Mouse (Mus musculus): ENCODE results near the gene Pgghg. TPM values are rescaled to one million over a fixed set of nuclear protein-coding genes. Genes with fewer than 3 reads are reported as not detected.

Pgghg gene
- polyA plus RNA-seq (2012; ENCODE audit: insufficient read depth, low replicate concordance) = 6.6 and 7.4 TPM in 2 replicates

GRCm38 (mm10) chr7:140941222-140942051 is at the start of gene Pgghg:
TSS of gene Pgghg (plus strand) at chr7:140941391.
- H3K27me3 ChIP-seq (replicated peaks) = no peaks in the 10 kb centered on the region
- TF ChIP-seq GATA1 (IDR thresholded peaks at IDR 0.05; ENCODE audit: borderline replicate concordance, low read length) (no peak), FLI1 (IDR thresholded peaks at IDR 0.05; ENCODE audit: low read length) (no peak)
- peaks cover 77% of the 10 kb centered on the region for H3K4me1 ChIP-seq
- peak within 1 kb of the TSS; percentile 93 for H3K4me3 ChIP-seq (replicated peaks)
- H3K9me3 ChIP-seq = no peaks in the 10 kb centered on the region
- peaks cover 38% of the 10 kb centered on the region for H3K36me3 ChIP-seq (replicated peaks; ENCODE audit: low read length)

DNA sequence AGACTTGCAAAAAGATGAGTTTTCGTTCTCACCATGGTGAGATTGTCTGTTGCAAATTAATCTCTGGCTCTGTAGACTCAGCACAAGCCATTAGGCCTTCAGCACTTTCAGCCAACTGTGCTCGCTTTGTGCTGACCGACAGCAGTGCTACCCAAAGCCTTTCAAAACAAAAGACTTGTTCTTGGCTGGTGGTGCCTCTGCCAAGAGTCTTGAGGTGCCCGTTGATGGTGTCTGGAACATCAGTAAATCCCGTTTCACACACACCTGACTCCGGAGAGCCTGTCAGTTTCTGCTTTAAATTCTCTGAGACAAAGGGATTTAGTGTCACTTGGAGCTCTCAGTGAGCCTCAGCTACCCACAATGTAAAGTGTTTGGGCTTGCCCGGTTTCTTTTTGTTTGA is 47.2 kb upstream of the Pgghg start:
- Histone ChIP-seq H3K27me3 (replicated peaks) (no peaks in the 10 kb centered on the region), H3K36me3 (replicated peaks; ENCODE audit: low read length) (peaks cover 81% of the 10 kb centered on the region), H3K4me3 (replicated peaks) (no peak overlapping the region), H3K4me1 (peaks cover 9% of the 10 kb centered on the region; the same call in 1 of the 2 replicates), H3K9me3 (no peaks in the 10 kb centered on the region)
- TF ChIP-seq GATA1 (IDR thresholded peaks at IDR 0.05; ENCODE audit: borderline replicate concordance, low read length) (no peak), FLI1 (IDR thresholded peaks at IDR 0.05; ENCODE audit: low read length) (no peak)

DNA sequence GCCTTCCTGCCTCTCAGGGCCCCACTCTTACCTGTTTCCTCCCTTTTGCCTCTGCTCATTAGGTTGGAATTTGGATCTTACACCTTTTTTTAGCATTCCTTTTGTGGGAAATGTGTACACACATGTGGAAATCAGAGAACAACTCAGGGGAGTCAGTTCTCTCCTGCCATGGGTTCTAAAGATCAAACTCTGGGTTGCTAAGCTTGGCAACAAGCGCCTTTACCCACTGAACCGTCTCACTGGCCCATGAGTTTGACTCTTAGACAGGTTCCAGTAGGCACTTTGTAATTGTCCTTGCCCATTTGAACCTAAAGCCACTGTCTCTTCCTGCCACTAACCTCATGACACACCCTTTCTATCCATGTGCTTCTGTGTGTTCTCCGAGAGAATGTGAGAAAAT is 46.6 kb upstream of the Pgghg start:
- H3K9me3 ChIP-seq = no peaks in the 10 kb centered on the region
- H3K4me3 ChIP-seq (replicated peaks) = no peak overlapping the region
- no peaks in the 10 kb centered on the region for H3K27me3 ChIP-seq (replicated peaks)
- H3K36me3 ChIP-seq (replicated peaks; ENCODE audit: low read length) = peaks cover 81% of the 10 kb centered on the region
- TF ChIP-seq GATA1 (IDR thresholded peaks at IDR 0.05; ENCODE audit: borderline replicate concordance, low read length) (no peak), FLI1 (IDR thresholded peaks at IDR 0.05; ENCODE audit: low read length) (no peak)
- peaks cover 9% of the 10 kb centered on the region; the same call in 1 of the 2 replicates for H3K4me1 ChIP-seq

GRCm38 (mm10) chr7:140897863-140898262 is 43.3 kb upstream of the Pgghg start:
- no peak for TF ChIP-seq GATA1 (IDR thresholded peaks at IDR 0.05; ENCODE audit: borderline replicate concordance, low read length)
- TF ChIP-seq FLI1 (IDR thresholded peaks at IDR 0.05; ENCODE audit: low read length) = no peak
- H3K27me3 ChIP-seq (replicated peaks) = no peaks in the 10 kb centered on the region
- H3K36me3 ChIP-seq (replicated peaks; ENCODE audit: low read length) = peaks cover 81% of the 10 kb centered on the region
- no peaks in the 10 kb centered on the region for H3K9me3 ChIP-seq
- no peak overlapping the region for H3K4me3 ChIP-seq (replicated peaks)
- peaks cover 16% of the 10 kb centered on the region; the same call in 1 of the 2 replicates for H3K4me1 ChIP-seq

DNA sequence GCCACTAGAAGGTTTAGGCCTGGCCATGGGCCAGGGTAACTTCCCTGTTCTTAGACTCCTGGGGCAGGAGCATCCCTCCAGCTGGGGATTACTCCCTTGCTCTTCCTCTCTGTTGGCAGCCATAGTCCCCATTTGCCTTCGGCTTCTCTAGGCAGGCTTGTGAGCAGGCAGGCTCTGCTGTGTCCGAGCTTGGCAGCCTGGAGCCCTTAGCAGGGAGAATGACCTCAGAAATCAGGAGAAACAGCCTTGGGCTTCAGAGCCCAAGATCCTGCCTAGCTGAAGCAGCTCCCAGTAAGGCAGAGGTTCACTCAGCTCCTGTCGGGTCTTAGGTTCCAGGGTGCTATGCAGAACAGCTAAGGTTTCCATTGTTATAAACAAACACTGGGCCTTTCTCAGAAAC is 42.1 kb upstream of the Pgghg start:
- Histone ChIP-seq H3K4me3 (replicated peaks) (no peak overlapping the region), H3K9me3 (no peaks in the 10 kb centered on the region), H3K27me3 (replicated peaks) (no peaks in the 10 kb centered on the region), H3K4me1 (peaks cover 26% of the 10 kb centered on the region), H3K36me3 (replicated peaks; ENCODE audit: low read length) (peaks cover 69% of the 10 kb centered on the region)
- no peak for TF ChIP-seq FLI1 (IDR thresholded peaks at IDR 0.05; ENCODE audit: low read length)
- TF ChIP-seq GATA1 (IDR thresholded peaks at IDR 0.05; ENCODE audit: borderline replicate concordance, low read length) = no peak

DNA sequence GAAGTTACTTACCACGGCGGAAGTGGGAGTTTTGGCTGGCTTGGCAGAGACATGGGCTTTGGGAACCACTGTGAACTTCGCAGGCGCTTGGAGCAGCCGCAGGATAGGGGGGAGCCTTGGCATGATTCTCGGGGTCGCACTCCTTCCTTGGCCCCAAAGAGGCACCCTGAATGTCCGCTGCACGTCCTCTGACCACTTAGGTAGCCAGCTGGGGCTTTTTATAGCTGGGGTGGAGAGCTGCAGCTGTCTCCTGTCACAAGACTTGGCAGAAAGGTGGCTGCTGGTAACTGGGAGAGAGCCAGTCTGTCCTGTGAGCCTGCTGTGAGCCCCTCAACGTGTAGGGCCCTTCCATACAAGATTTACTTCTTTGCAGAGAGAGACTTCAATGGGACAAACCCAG is 41.0 kb upstream of the Pgghg start, which contains the start of gene Cox8b:
Gene Cox8b, minus strand, starts transcription at position 227 of the 400 bp plus-strand sequence.
- TF ChIP-seq GATA1 (IDR thresholded peaks at IDR 0.05; ENCODE audit: borderline replicate concordance, low read length) (no peak), FLI1 (IDR thresholded peaks at IDR 0.05; ENCODE audit: low read length) (no peak)
- H3K27me3 ChIP-seq (replicated peaks) = no peaks in the 10 kb centered on the region
- no peaks in the 10 kb centered on the region for H3K9me3 ChIP-seq
- H3K4me3 ChIP-seq (replicated peaks) = no peak within 1 kb of the TSS
- peaks cover 30% of the 10 kb centered on the region for H3K4me1 ChIP-seq
- peaks cover 60% of the 10 kb centered on the region for H3K36me3 ChIP-seq (replicated peaks; ENCODE audit: low read length)

GRCm38 (mm10) chr7:140902036-140902875 is 38.9 kb upstream of the Pgghg start:
- TF ChIP-seq GATA1 (IDR thresholded peaks at IDR 0.05; ENCODE audit: borderline replicate concordance, low read length) (no peak), FLI1 (IDR thresholded peaks at IDR 0.05; ENCODE audit: low read length) (no peak)
- Histone ChIP-seq H3K36me3 (replicated peaks; ENCODE audit: low read length) (peaks cover 42% of the 10 kb centered on the region), H3K4me1 (peaks cover 39% of the 10 kb centered on the region), H3K27me3 (replicated peaks) (peaks cover 3% of the 10 kb centered on the region), H3K4me3 (replicated peaks) (no peak overlapping the region), H3K9me3 (no peaks in the 10 kb centered on the region)

GRCm38 (mm10) chr7:140903212-140903611 is 38.0 kb upstream of the Pgghg start:
- TF ChIP-seq FLI1 (IDR thresholded peaks at IDR 0.05; ENCODE audit: low read length) = no peak
- no peak for TF ChIP-seq GATA1 (IDR thresholded peaks at IDR 0.05; ENCODE audit: borderline replicate concordance, low read length)
- H3K27me3 ChIP-seq (replicated peaks) = peaks cover 3% of the 10 kb centered on the region
- H3K4me1 ChIP-seq = peaks cover 41% of the 10 kb centered on the region
- H3K36me3 ChIP-seq (replicated peaks; ENCODE audit: low read length) = peaks cover 32% of the 10 kb centered on the region
- no peak overlapping the region for H3K4me3 ChIP-seq (replicated peaks)
- H3K9me3 ChIP-seq = no peaks in the 10 kb centered on the region

DNA sequence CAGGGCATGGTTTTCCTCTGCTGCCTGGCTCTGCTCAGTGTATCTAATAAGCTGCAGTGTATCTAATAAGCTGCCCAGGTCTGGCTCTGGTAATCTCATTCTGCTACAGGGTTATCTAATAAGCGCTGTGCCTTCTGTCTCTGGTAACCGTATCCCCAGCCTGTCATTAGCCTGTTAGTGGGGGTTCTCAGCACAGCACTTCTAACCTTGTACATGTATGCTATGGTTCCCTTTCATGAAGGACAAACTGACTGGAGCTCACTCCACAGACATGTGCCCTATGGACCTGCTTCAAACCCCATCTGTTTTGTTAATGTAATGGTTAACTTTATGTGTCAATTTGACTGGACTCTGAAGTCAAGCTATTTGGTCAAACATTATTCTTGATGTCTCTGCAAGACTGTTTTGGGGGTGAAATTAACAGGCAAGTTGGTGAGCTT is 35.5 kb upstream of the Pgghg start:
- Histone ChIP-seq H3K27me3 (replicated peaks) (peaks cover 3% of the 10 kb centered on the region), H3K4me3 (replicated peaks) (no peak overlapping the region)

More for the DNA sequence above, 35.5 kb upstream of the Pgghg start:
- H3K36me3 ChIP-seq (replicated peaks; ENCODE audit: low read length) = peaks cover 8% of the 10 kb centered on the region
- H3K4me1 ChIP-seq = peaks cover 53% of the 10 kb centered on the region
- TF ChIP-seq FLI1 (IDR thresholded peaks at IDR 0.05; ENCODE audit: low read length) (no peak), GATA1 (IDR thresholded peaks at IDR 0.05; ENCODE audit: borderline replicate concordance, low read length) (no peak)
- H3K9me3 ChIP-seq = no peaks in the 10 kb centered on the region
